Mouse (Mus musculus) liver, embryonic 12.5 days (tissue): ENCODE results near the gene 4930447C04Rik. TPM values are rescaled to one million over a fixed set of nuclear protein-coding genes. Genes with fewer than 3 reads are reported as not detected.

Experiments used
- ATAC-seq: fragments of 200-750 bp; cut with Nextera tagmentation; 2 replicates; pipeline ENCODE4 v1.8.0; 2017; ENCODE audit warnings: moderate number of reproducible peaks, mild to moderate bottlenecking, moderate library complexity
- H3K27ac ChIP-seq: fragments of 300-500 bp; sonication (generic); 2 replicates; pipeline ENCODE4 v1.5.1; 2016; ENCODE audit warnings: mild to moderate bottlenecking
- H3K27me3 ChIP-seq: fragments of 300-500 bp; sonication (generic); replicated peaks from 2 replicates; pipeline ENCODE4 v1.6.1; 2016; ENCODE audit warnings: mild to moderate bottlenecking, moderate library complexity
- H3K36me3 ChIP-seq: fragments of 300-500 bp; sonication (generic); 2 replicates; pipeline ENCODE4 v1.6.1; 2016; ENCODE audit warnings: mild to moderate bottlenecking, moderate library complexity
- H3K4me1 ChIP-seq: fragments of 300-500 bp; sonication (generic); 2 replicates; pipeline ENCODE4 v1.6.1; 2016
- H3K4me2 ChIP-seq: fragments of 300-500 bp; sonication (generic); 2 replicates; pipeline ENCODE4 v1.6.1; 2016; ENCODE audit warnings: mild to moderate bottlenecking, moderate library complexity
- H3K4me3 ChIP-seq: fragments of 300-500 bp; sonication (generic); 2 replicates; pipeline ENCODE4 v1.5.1; 2016; ENCODE audit warnings: mild to moderate bottlenecking, moderate library complexity
- H3K9ac ChIP-seq: fragments of 300-500 bp; sonication (generic); 2 replicates; pipeline ENCODE4 v1.6.1; 2016; ENCODE audit warnings: mild to moderate bottlenecking, moderate library complexity
- H3K9me3 ChIP-seq: fragments of 300-500 bp; sonication (generic); replicated peaks from 2 replicates; pipeline ENCODE4 v1.6.1; 2016; ENCODE audit warnings: mild to moderate bottlenecking, moderate library complexity
- WGBS: fragments of 180-500 bp; shearing (Covaris S2); methylation state at CpG from one replicate; pipeline ENCODE4 v1.1.7; 2016; ENCODE audit not compliant: insufficient replicate concordance; 5-methylcytosine and 5-hydroxymethylcytosine counted together
- polyA plus RNA-seq: library from polyadenylated mRNA; unstranded; fragments of >200 nt; fragmentation: Nextera tagmentation; extraction: Ambion mirVana; gene quantifications from 2 replicates; pipeline ENCODE4 v1.2.1, GENCODE M21; 2016

The 4930447C04Rik gene
- polyA plus RNA-seq, 1 experiment from 2014 or later = 1.4 TPM

DNA sequence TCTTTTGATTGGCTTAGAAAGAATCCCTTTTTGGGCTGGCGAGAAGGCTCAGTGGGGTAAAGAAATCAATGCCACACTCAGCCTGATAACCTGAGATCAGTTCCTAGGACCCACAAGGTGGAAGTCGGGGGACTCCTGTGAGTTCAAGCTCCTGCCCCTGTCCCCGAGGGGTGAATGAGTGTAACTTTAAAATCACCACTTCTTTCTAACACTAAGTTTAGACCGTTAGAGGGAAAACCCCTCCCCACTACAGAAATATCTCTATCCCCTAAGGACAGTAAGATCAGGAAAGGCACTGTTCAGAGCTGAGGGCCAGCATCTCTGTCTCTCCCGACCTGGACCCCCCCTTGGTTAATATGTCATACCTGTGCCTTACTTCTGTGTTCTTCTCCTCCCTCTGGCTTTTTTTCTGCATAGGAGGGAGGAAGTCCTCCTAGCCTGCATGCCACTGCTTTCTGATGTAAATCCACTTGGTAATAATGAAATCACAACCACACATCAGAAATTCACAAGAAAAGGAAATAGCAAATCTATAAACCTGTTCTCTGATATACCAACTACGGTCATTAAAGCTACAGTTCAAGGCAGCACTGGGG lies 17.4 kb upstream of the 4930447C04Rik start:
- H3K9ac ChIP-seq = no peak overlapping the region
- H3K27ac ChIP-seq = no peak overlapping the region
- peaks cover 17% of the 10 kb centered on the region for H3K27me3 ChIP-seq
- no peaks in the 10 kb centered on the region for H3K9me3 ChIP-seq
- no peak for ATAC-seq
- H3K4me1 ChIP-seq = no peaks in the 10 kb centered on the region
- no peak overlapping the region for H3K4me3 ChIP-seq
- H3K36me3 ChIP-seq = no peaks in the 10 kb centered on the region
- H3K4me2 ChIP-seq = no peak overlapping the region
- WGBS = 55% methylated on average over 6 of the region's 6 CpGs

DNA sequence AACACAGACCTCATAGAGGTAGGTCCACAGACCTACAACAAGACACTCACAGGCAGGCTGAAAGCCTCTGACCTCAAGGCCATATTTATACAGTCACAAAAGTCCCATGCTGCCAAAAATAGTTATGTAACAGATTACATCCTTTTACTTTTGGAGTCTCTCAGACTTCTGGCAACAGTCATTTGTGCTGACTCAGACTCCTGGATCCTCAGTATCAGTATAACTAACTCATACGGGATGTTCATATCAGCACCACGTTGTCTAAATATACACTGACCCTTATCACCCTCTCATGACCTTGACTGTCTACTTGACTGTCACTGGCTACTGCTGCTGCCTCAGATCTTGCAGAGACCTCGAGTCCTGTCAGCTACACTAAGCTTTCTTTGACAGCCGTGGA lies 14.3 kb upstream of the 4930447C04Rik start:
- Histone ChIP-seq H3K27ac (no peak overlapping the region), H3K4me3 (no peak overlapping the region), H3K36me3 (no peaks in the 10 kb centered on the region), H3K27me3 (peaks cover 27% of the 10 kb centered on the region), H3K9me3 (no peaks in the 10 kb centered on the region), H3K4me1 (no peaks in the 10 kb centered on the region), H3K9ac (no peak overlapping the region), H3K4me2 (no peak overlapping the region)
- no peak for ATAC-seq
- whole genome bisulfite sequencing = 35% methylated on average over 4 of the region's 4 CpGs

DNA sequence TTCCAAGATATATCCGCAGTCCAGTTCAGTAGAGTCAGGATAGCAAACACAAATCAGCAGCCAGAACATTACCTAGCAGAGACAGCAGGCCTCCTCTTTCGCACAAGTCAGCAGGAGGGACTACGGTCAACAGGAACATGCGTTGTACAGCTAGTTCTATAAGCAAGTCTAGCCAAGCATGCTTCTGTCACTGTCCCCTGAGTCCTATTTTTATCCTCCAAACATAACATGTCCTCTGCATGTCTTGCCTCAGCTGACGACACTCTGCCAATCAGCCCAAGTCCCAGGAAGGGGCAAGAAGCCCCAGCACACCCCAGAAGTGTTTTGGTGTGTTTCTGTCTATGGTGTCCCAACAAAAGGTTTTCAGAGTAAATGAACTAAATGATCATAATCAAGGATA lies 13.3 kb upstream of the 4930447C04Rik start:
- no peak for ATAC-seq
- H3K4me3 ChIP-seq = no peak overlapping the region
- 77% methylated on average over 5 of the region's 5 CpGs for WGBS

DNA sequence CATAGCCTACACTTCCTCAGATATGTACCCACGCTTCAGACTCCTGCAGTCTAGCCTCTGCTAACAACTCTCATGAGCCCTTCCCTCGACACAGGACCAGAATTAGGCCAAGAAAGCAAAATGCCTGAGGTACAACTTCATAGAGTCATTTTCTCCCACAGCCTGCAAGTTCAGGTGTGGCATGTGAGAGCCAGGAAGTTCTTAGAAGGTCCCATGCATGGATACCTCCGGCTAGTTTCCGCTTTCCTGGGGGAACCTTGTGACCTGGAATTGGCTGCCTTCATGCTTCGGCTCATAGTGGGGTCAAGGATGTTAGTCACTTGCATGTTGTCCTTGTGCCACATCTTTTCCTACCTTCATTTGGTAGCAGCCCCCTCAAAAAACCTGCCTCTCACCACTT lies 12.5 kb upstream of the 4930447C04Rik start:
- H3K9me3 ChIP-seq = no peaks in the 10 kb centered on the region
- no peak for ATAC-seq
- WGBS = 62% methylated on average over 5 of the region's 5 CpGs
- H3K4me2 ChIP-seq = no peak overlapping the region
- no peak overlapping the region for H3K4me3 ChIP-seq
- no peaks in the 10 kb centered on the region for H3K4me1 ChIP-seq
- no peaks in the 10 kb centered on the region for H3K36me3 ChIP-seq
- H3K27ac ChIP-seq = no peak overlapping the region
- peaks cover 41% of the 10 kb centered on the region for H3K27me3 ChIP-seq
- no peak overlapping the region for H3K9ac ChIP-seq

More for the DNA sequence above, 13.3 kb upstream of the 4930447C04Rik start:
- H3K4me1 ChIP-seq = no peaks in the 10 kb centered on the region
- H3K9me3 ChIP-seq = no peaks in the 10 kb centered on the region
- peaks cover 38% of the 10 kb centered on the region for H3K27me3 ChIP-seq
- no peak overlapping the region for H3K4me2 ChIP-seq
- H3K9ac ChIP-seq = no peak overlapping the region
- H3K36me3 ChIP-seq = no peaks in the 10 kb centered on the region
- no peak overlapping the region for H3K27ac ChIP-seq

DNA sequence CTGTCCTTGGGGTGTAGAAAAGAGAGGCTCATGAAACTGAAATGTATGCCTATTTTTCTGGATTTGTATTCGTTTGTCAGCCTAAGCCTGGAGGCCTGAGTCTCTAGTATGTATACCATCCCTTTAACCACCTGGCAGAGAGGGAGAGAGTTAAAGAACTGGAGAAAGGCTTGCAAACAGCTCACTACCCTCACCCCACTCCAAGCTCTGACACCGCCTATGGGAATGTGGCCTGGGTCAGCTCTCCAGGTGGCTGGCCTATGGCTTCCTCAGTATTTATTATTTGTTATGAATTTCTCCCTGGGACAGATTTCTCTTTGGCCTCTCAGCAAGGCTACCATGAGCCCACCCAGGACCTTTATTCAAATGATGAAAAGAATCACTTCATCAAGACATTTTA lies 6.8 kb upstream of the 4930447C04Rik start:
- H3K27me3 ChIP-seq = peaks cover 81% of the 10 kb centered on the region
- no peaks in the 10 kb centered on the region; the same call in 1 of the 2 replicates for H3K4me1 ChIP-seq
- no peak overlapping the region for H3K9ac ChIP-seq
- H3K27ac ChIP-seq = no peak overlapping the region
- no peak for ATAC-seq
- H3K9me3 ChIP-seq = no peaks in the 10 kb centered on the region
- WGBS = 22% methylated on average over 2 of the region's 2 CpGs
- no peak overlapping the region for H3K4me2 ChIP-seq
- H3K4me3 ChIP-seq = no peak overlapping the region
- no peaks in the 10 kb centered on the region for H3K36me3 ChIP-seq

DNA sequence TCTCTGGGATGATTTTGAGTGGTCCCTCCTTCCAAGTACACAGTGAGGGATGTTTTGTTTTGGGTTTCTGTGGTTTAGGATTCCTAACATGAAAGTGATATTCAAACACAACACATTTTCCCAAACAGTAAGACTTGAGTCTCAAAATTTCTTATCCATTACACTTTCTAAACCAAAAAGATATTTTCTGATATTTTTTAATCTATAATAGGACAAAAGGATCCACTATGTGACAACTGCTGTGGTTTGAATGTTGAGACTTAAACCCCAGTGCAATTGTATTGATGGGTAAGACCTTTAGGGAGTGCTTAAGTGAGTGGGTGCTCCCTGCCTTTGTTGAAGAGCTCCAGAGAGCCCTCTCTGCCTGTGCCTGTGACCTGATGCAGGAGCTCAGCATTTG lies 6.2 kb upstream of the 4930447C04Rik start:
- Histone ChIP-seq H3K9me3 (no peaks in the 10 kb centered on the region), H3K27ac (no peak overlapping the region), H3K9ac (no peak overlapping the region), H3K4me2 (no peak overlapping the region), H3K4me3 (no peak overlapping the region), H3K4me1 (no peaks in the 10 kb centered on the region; the same call in 1 of the 2 replicates), H3K27me3 (peaks cover 83% of the 10 kb centered on the region), H3K36me3 (no peaks in the 10 kb centered on the region)
- ATAC-seq = no peak

DNA sequence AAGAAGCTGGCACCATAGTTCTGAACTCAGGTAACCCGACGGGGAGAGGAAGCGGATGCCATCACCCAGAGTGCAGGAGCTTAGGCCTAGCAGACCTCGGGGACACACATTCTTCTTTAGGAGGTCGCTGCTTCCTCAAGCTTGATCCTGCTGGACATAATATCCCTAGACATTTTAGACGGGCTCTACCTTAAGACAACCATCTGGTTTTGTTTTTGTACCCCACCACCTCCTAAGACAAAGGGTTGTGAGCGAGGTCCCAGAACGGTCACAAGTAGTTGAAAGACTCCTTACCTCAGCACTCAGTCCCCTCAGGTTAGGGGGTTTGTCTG lies 5.5 kb upstream of the 4930447C04Rik start:
- Histone ChIP-seq H3K27me3 (peaks cover 91% of the 10 kb centered on the region), H3K9me3 (no peaks in the 10 kb centered on the region), H3K36me3 (no peaks in the 10 kb centered on the region), H3K4me2 (peak overlapping the region; percentile 62), H3K9ac (no peak overlapping the region), H3K4me3 (peak overlapping the region; percentile 39; the same call in 1 of the 2 replicates), H3K27ac (no peak overlapping the region), H3K4me1 (no peaks in the 10 kb centered on the region; the same call in 1 of the 2 replicates)
- no peak for ATAC-seq
- WGBS = 9% methylated on average over 8 of the region's 8 CpGs

DNA sequence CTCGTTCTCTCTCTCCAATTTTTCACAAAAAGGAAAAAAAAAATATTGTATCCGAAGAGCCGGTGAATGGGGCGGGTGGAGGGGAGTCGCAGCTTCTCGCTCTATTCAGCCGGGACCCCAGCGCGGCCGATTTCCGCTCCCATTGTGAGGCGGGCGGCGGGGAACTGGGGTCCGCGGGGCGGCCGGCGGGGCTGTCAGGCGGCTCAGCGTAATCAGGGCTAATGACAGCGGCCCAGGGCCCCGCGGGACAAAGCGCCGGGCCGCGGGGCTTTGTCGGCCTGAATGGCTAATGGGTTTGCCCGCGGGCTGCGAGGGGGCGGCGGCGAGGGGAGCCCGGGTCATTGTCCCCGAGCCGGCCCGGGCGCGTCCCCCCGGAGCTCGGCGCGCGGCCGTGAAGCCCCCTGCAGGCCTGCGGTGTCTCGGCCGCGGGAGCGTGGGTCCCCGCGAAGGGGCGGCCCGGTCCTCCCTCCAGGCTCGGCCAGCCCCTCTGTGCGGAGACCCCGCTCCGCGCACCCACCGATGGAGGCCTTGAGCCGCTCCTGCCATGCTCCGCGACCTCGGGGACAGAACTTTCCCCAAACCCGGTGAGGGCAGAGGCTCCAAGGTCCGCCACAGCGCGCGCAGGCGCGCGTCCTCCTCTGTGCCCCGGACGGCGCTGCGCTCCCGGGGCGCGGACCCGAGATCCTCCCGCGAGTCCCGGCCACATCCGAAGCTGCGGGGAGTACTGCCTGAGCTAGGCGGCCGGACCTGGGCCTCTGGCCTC lies 4.9 kb upstream of the 4930447C04Rik start:
- H3K27me3 ChIP-seq = peaks cover 96% of the 10 kb centered on the region
- ATAC-seq = no peak
- H3K27ac ChIP-seq = no peak overlapping the region
- peak overlapping the region; percentile 39 for H3K4me3 ChIP-seq
- H3K36me3 ChIP-seq = no peaks in the 10 kb centered on the region
- peak overlapping the region; percentile 62 for H3K4me2 ChIP-seq
- H3K9ac ChIP-seq = no peak overlapping the region
- no peaks in the 10 kb centered on the region for H3K9me3 ChIP-seq
- 1% methylated on average over 63 of the region's 89 CpGs for WGBS
- no peaks in the 10 kb centered on the region; the same call in 1 of the 2 replicates for H3K4me1 ChIP-seq

DNA sequence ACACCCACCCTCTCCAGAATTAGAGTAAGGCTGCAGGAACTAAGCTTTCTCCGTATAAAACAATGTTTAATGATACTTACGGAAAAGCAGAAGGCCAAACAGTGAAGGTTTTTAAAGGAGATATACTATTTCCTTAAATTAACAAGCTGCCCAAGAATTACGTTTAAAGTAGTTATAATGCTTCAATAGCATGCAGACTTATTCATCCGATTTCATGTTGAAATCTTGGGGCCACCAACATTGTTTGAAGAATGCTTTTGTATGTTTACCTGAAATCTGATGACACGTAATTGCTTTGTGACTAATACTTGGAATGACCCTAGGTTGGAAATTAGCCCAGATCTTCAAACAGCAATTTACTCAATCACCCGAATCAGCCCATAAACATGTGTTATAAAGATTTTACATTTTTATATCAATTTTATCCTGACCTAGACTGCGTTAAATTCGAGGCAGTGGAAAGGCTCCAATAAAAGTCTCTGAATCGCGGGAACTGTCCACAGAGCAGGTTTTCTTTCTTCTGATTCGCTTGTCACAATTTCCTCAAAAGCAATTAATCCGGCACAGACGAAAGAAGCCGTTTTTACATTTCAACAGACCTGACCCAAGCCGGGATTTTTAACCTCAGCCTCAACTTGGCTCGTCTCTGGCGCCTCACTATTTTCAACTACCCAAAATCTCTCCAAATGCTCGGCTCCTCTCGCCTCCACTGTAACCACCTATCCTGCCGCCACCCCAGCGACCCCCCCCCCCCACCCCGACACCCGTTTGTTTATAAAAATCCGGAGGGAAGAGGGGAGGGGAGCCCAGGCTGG lies 4.0 kb upstream of the 4930447C04Rik start:
- ATAC-seq = no peak
- no peaks in the 10 kb centered on the region for H3K36me3 ChIP-seq
- H3K4me3 ChIP-seq = peak overlapping the region; percentile 39
- 2% methylated on average over 24 of the region's 24 CpGs for WGBS
- peak overlapping the region; percentile 62 for H3K4me2 ChIP-seq
- no peaks in the 10 kb centered on the region for H3K9me3 ChIP-seq
- H3K4me1 ChIP-seq = peaks cover 4% of the 10 kb centered on the region; the same call in 1 of the 2 replicates
- no peak overlapping the region for H3K9ac ChIP-seq
- peaks cover 96% of the 10 kb centered on the region for H3K27me3 ChIP-seq
- no peak overlapping the region for H3K27ac ChIP-seq

DNA sequence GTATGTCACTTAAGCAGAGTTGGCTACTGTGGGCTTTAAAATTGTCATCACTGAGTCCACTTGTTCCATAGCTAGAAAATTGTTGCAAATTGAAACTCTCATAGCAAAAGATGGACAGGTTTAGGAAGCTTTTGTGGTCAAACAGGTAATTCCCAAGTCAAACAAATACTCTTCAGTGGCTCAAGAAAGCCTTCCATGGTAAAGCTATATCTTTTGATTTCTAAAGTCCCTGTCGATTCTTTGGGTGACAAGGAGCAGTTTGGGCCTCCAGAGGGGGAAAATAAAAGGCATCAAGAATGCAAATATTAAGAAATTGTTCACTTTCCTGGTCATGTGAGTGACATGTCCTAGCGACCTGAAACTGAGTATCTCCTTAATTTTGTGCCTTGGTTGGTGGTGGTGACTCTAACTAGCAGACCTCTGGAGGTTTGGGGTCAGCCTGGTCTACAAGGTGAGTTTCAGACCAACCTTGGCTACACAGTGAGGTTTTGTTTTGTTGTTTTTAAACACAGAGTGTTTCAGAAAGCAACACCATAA lies 3.1 kb upstream of the 4930447C04Rik start:
- H3K4me2 ChIP-seq = no peak overlapping the region
- H3K4me3 ChIP-seq = no peak overlapping the region
- H3K4me1 ChIP-seq = peaks cover 4% of the 10 kb centered on the region; the same call in 1 of the 2 replicates
- no peaks in the 10 kb centered on the region for H3K36me3 ChIP-seq
- WGBS = 10% methylated on average over 2 of the region's 2 CpGs
- H3K27me3 ChIP-seq = peaks cover 98% of the 10 kb centered on the region
- no peak for ATAC-seq
- H3K9ac ChIP-seq = no peak overlapping the region
- no peaks in the 10 kb centered on the region for H3K9me3 ChIP-seq
- H3K27ac ChIP-seq = no peak overlapping the region

DNA sequence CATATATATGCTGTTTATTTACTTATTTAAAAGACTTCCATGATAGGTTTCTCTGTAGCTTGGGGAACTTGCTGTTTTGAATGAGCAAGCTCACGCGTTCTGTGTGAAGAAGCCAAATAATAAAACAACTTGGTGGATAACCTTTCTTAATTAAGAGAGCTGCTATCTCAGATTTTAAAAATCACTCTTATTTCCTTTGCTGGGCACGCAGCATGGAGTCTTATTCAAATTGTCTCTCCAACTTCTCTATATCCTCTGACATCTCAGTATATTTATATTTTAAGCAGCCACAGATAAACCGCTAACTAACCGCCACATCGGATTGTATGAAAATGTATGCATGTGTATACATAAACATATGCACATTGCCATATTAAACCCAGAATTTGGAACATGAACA lies 1.6 kb upstream of the 4930447C04Rik start:
- Histone ChIP-seq H3K27ac (no peak overlapping the region), H3K27me3 (peaks cover 100% of the 10 kb centered on the region), H3K9ac (no peak overlapping the region), H3K4me2 (no peak overlapping the region), H3K36me3 (no peaks in the 10 kb centered on the region), H3K4me1 (peaks cover 4% of the 10 kb centered on the region; the same call in 1 of the 2 replicates), H3K4me3 (no peak overlapping the region), H3K9me3 (no peaks in the 10 kb centered on the region)
- no peak for ATAC-seq
- WGBS = 25% methylated on average over 6 of the region's 6 CpGs
